Comparison of ENCODE assay signal across 17 mouse cellular contexts in genomic region chr13:37550584-37550983, GRCm38 (mm10).
"Had no signal": no experiment of that assay in that cellular context is flagged by ENCODE, and none has a peak within 500 bp of the region (broad histone marks: within the 10 kb centered on the region; RNA-seq: fewer than 3 reads in every experiment).

No protein-coding gene starts in this region.

- H3K4me1 ChIP-seq: stomach, embryonic 15.5 days had no signal

- H3K27me3 ChIP-seq: neural tube, embryonic 12.5 days; neural tube, embryonic 13.5 days; neural tube, embryonic 15.5 days; stomach, embryonic 15.5 days had no signal

- DNase-seq: retina, postnatal 1 day; right cerebral cortex, adult 18-20 months; right cerebral cortex, postnatal 14 days; right cerebral cortex, postnatal 25 days; right cerebral cortex, postnatal 4 days; spleen, adult 18-20 months; thymus, adult 18-20 months; thymus, adult 2 months; thymus, postnatal 14 days; thymus, postnatal 25 days; thymus, postnatal 36 days; thymus, postnatal 4 days had no signal

- H3K9ac ChIP-seq: neural tube, embryonic 12.5 days; neural tube, embryonic 15.5 days; stomach, embryonic 15.5 days had no signal

- H3K36me3 ChIP-seq: neural tube, embryonic 12.5 days; neural tube, embryonic 13.5 days; neural tube, embryonic 15.5 days; stomach, embryonic 15.5 days had no signal

- H3K4me3 ChIP-seq: neural tube, embryonic 12.5 days; neural tube, embryonic 13.5 days; neural tube, embryonic 15.5 days; stomach, embryonic 15.5 days had no signal

- H3K4me2 ChIP-seq: neural tube, embryonic 12.5 days; neural tube, embryonic 13.5 days; neural tube, embryonic 15.5 days; stomach, embryonic 15.5 days had no signal

- H3K27ac ChIP-seq: neural tube, embryonic 12.5 days; neural tube, embryonic 13.5 days; neural tube, embryonic 15.5 days; stomach, embryonic 15.5 days; stomach, postnatal 0 days had no signal

- H3K9me3 ChIP-seq: neural tube, embryonic 12.5 days; neural tube, embryonic 13.5 days; neural tube, embryonic 15.5 days; stomach, embryonic 15.5 days had no signal
